Mouse (Mus musculus) hindbrain, embryonic 10.5 days (tissue): ENCODE measurements around the gene Cnpy2. TPM values are rescaled to one million over a fixed set of nuclear protein-coding genes. Genes with fewer than 3 reads are reported as not detected.

Source experiments
- DNase-seq: peaks from one replicate; pipeline ENCODE4 v3.0.0-alpha.2; 2017; ENCODE audit warnings: low spot score
- H3K27ac ChIP-seq: fragments of 300-500 bp; sonication (generic); 2 replicates; pipeline ENCODE4 v1.5.1; 2016; ENCODE audit warnings: mild to moderate bottlenecking, moderate library complexity
- H3K27me3 ChIP-seq: fragments of 300-500 bp; sonication (generic); 2 replicates; pipeline ENCODE4 v1.6.1; 2016; ENCODE audit warnings: mild to moderate bottlenecking; ENCODE audit not compliant: poor library complexity, insufficient read depth, severe bottlenecking
- H3K36me3 ChIP-seq: fragments of 300-500 bp; sonication (generic); 2 replicates; pipeline ENCODE4 v1.6.1; 2016; ENCODE audit warnings: mild to moderate bottlenecking, moderate library complexity
- H3K4me1 ChIP-seq: fragments of 300-500 bp; sonication (generic); replicated peaks from 2 replicates; pipeline ENCODE4 v1.6.1; 2016; ENCODE audit warnings: mild to moderate bottlenecking
- H3K4me3 ChIP-seq: fragments of 300-500 bp; sonication (generic); 2 replicates; pipeline ENCODE4 v1.5.1; 2016; ENCODE audit warnings: mild to moderate bottlenecking, moderate library complexity
- H3K9me3 ChIP-seq: fragments of 300-500 bp; sonication (generic); 2 replicates; pipeline ENCODE4 v1.6.1; 2016; ENCODE audit warnings: mild to moderate bottlenecking, moderate library complexity
- WGBS: fragments of 180-500 bp; shearing (Covaris S2); methylation state at CpG from one replicate; pipeline ENCODE4 v1.1.7; 2016; 5-methylcytosine and 5-hydroxymethylcytosine counted together
- polyA plus RNA-seq: library from polyadenylated mRNA; unstranded; fragments of >200 nt; fragmentation: Nextera tagmentation; extraction: Ambion mirVana; gene quantifications from 2 replicates; pipeline ENCODE4 v1.2.1, GENCODE M21; 2016

The Cnpy2 gene
- polyA plus RNA-seq, 1 experiment from 2014 or later = 252 TPM

- Histone ChIP-seq H3K27ac (no peak overlapping the region), H3K4me3 (no peak overlapping the region), H3K27me3 (no peaks in the 10 kb centered on the region), H3K36me3 (peaks cover 97% of the 10 kb centered on the region), H3K9me3 (no peaks in the 10 kb centered on the region), H3K4me1 (no peaks in the 10 kb centered on the region)
- DNase-seq = no peak
- WGBS = 57% methylated on average over 2 of the region's 2 CpGs
Measured at GRCm38 (mm10) chr10:128358796-128359195, 36.5 kb downstream of the Cnpy2 start.

GRCm38 (mm10) chr10:128359226-128359625 is 37.0 kb downstream of the Cnpy2 start:
- Histone ChIP-seq H3K36me3 (peaks cover 97% of the 10 kb centered on the region), H3K27ac (no peak overlapping the region), H3K4me3 (no peak overlapping the region), H3K4me1 (no peaks in the 10 kb centered on the region), H3K9me3 (no peaks in the 10 kb centered on the region), H3K27me3 (no peaks in the 10 kb centered on the region)
- no peak for DNase-seq
- 94% methylated on average over 6 of the region's 6 CpGs for WGBS

- Histone ChIP-seq H3K4me1 (no peaks in the 10 kb centered on the region), H3K36me3 (peaks cover 89% of the 10 kb centered on the region), H3K4me3 (no peak overlapping the region), H3K9me3 (no peaks in the 10 kb centered on the region), H3K27me3 (no peaks in the 10 kb centered on the region), H3K27ac (no peak overlapping the region)
- no peak for DNase-seq
- WGBS = 91% methylated on average over 6 of the region's 6 CpGs
Measured at GRCm38 (mm10) chr10:128361836-128362235, 39.6 kb downstream of the Cnpy2 start.

- Histone ChIP-seq H3K36me3 (peaks cover 81% of the 10 kb centered on the region), H3K27me3 (no peaks in the 10 kb centered on the region), H3K27ac (no peak overlapping the region), H3K9me3 (no peaks in the 10 kb centered on the region), H3K4me1 (peaks cover 2% of the 10 kb centered on the region), H3K4me3 (no peak overlapping the region)
- WGBS = 53% methylated on average over 3 of the region's 3 CpGs
- peak; percentile 23 for DNase-seq
Measured at GRCm38 (mm10) chr10:128362568-128362967, 40.3 kb downstream of the Cnpy2 start.

GRCm38 (mm10) chr10:128367899-128368401 is 45.7 kb downstream of the Cnpy2 start:
- Histone ChIP-seq H3K4me3 (peak overlapping the region; percentile 80), H3K27me3 (no peaks in the 10 kb centered on the region), H3K36me3 (peaks cover 28% of the 10 kb centered on the region), H3K27ac (peak overlapping the region; percentile 89), H3K9me3 (no peaks in the 10 kb centered on the region), H3K4me1 (peaks cover 25% of the 10 kb centered on the region)
- 17% methylated on average over 19 of the region's 19 CpGs for WGBS
- no peak for DNase-seq

GRCm38 (mm10) chr10:128368402-128369217 is 46.4 kb downstream of the Cnpy2 start, which contains the start of gene Coq10a:
Coq10a (minus strand) TSS chr10:128368997.
- peaks cover 21% of the 10 kb centered on the region for H3K36me3 ChIP-seq
- peak within 1 kb of the TSS; percentile 89 for H3K27ac ChIP-seq
- WGBS = under 1% methylated on average over 87 of the region's 87 CpGs
- peaks cover 25% of the 10 kb centered on the region for H3K4me1 ChIP-seq
- H3K27me3 ChIP-seq = no peaks in the 10 kb centered on the region
- no peaks in the 10 kb centered on the region for H3K9me3 ChIP-seq
- peak within 1 kb of the TSS; percentile 80 for H3K4me3 ChIP-seq
- peak; percentile 92 for DNase-seq

- Histone ChIP-seq H3K4me3 (peak overlapping the region; percentile 80), H3K27me3 (no peaks in the 10 kb centered on the region), H3K9me3 (no peaks in the 10 kb centered on the region), H3K4me1 (peaks cover 25% of the 10 kb centered on the region), H3K36me3 (peaks cover 15% of the 10 kb centered on the region), H3K27ac (peak overlapping the region; percentile 89)
- DNase-seq = no peak
- WGBS = 9% methylated on average over 9 of the region's 9 CpGs
Measured at GRCm38 (mm10) chr10:128369218-128369543, 46.9 kb downstream of the Cnpy2 start.

- 85% methylated on average over 6 of the region's 6 CpGs for WGBS
Measured at GRCm38 (mm10) chr10:128369599-128369998, 47.3 kb downstream of the Cnpy2 start.

GRCm38 (mm10) chr10:128370021-128370420 is 47.8 kb downstream of the Cnpy2 start:
- no peak overlapping the region for H3K27ac ChIP-seq
- 69% methylated on average over 5 of the region's 6 CpGs for WGBS

More at GRCm38 (mm10) chr10:128369599-128369998, 47.3 kb downstream of the Cnpy2 start:
- H3K4me1 ChIP-seq = peaks cover 25% of the 10 kb centered on the region
- H3K27me3 ChIP-seq = no peaks in the 10 kb centered on the region
- H3K27ac ChIP-seq = peak overlapping the region; percentile 89
- H3K36me3 ChIP-seq = peaks cover 11% of the 10 kb centered on the region
- no peak for DNase-seq
- H3K9me3 ChIP-seq = no peaks in the 10 kb centered on the region
- H3K4me3 ChIP-seq = peak overlapping the region; percentile 80

GRCm38 (mm10) chr10:128370601-128371000 is 48.3 kb downstream of the Cnpy2 start:
- peaks cover 25% of the 10 kb centered on the region for H3K4me1 ChIP-seq
- WGBS = 67% methylated on average over 4 of the region's 4 CpGs
- peaks cover 2% of the 10 kb centered on the region; the same call in 1 of the 2 replicates for H3K36me3 ChIP-seq
- H3K27me3 ChIP-seq = no peaks in the 10 kb centered on the region
- H3K27ac ChIP-seq = no peak overlapping the region
- DNase-seq = no peak
- H3K9me3 ChIP-seq = no peaks in the 10 kb centered on the region
- H3K4me3 ChIP-seq = no peak overlapping the region

More at GRCm38 (mm10) chr10:128370021-128370420, 47.8 kb downstream of the Cnpy2 start:
- Histone ChIP-seq H3K4me1 (peaks cover 25% of the 10 kb centered on the region), H3K9me3 (no peaks in the 10 kb centered on the region), H3K4me3 (no peak overlapping the region), H3K36me3 (peaks cover 8% of the 10 kb centered on the region), H3K27me3 (no peaks in the 10 kb centered on the region)
- no peak for DNase-seq

GRCm38 (mm10) chr10:128372142-128372541 is 49.9 kb downstream of the Cnpy2 start:
- Histone ChIP-seq H3K27me3 (no peaks in the 10 kb centered on the region), H3K4me1 (peaks cover 35% of the 10 kb centered on the region), H3K27ac (no peak overlapping the region), H3K4me3 (no peak overlapping the region), H3K9me3 (no peaks in the 10 kb centered on the region), H3K36me3 (no peaks in the 10 kb centered on the region)
- 79% methylated on average over 5 of the region's 5 CpGs for WGBS
- DNase-seq = no peak

GRCm38 (mm10) chr10:128372989-128373748 is 50.9 kb downstream of the Cnpy2 start:
- Histone ChIP-seq H3K27me3 (no peaks in the 10 kb centered on the region), H3K4me3 (no peak overlapping the region), H3K9me3 (no peaks in the 10 kb centered on the region), H3K4me1 (peaks cover 33% of the 10 kb centered on the region), H3K36me3 (peaks cover 3% of the 10 kb centered on the region), H3K27ac (no peak overlapping the region)
- 85% methylated on average over 6 of the region's 6 CpGs for WGBS
- DNase-seq = no peak

GRCm38 (mm10) chr10:128374393-128374792 is 52.1 kb downstream of the Cnpy2 start:
- peaks cover 15% of the 10 kb centered on the region for H3K36me3 ChIP-seq
- 77% methylated on average over 6 of the region's 6 CpGs for WGBS
- H3K9me3 ChIP-seq = no peaks in the 10 kb centered on the region

More at GRCm38 (mm10) chr10:128374393-128374792, 52.1 kb downstream of the Cnpy2 start:
- peaks cover 35% of the 10 kb centered on the region for H3K4me1 ChIP-seq
- no peak overlapping the region for H3K4me3 ChIP-seq
- no peak for DNase-seq
- H3K27me3 ChIP-seq = no peaks in the 10 kb centered on the region
- H3K27ac ChIP-seq = no peak overlapping the region
